Mouse (Mus musculus): ENCODE data around the gene Ncoa7.

- TF ChIP-seq CTCF (IDR thresholded peaks at IDR 0.05) = no peak
- TF ChIP-seq POLR2A (IDR thresholded peaks at IDR 0.05; ENCODE audit: insufficient read depth, low read depth, low read length) = no peak
These were observed 6.5 kb downstream of the Ncoa7 start for GRCm38 (mm10) chr10:30796469-30797261.

Data from heart, adult 2 months (tissue).